Mouse (Mus musculus) left cerebral cortex, postnatal 25 days (tissue): ENCODE measurements at regions not wholly inside any gene's neighbourhood (a gene's known extent, or its start where the extent isn't known, plus 50 kb on each side); places are given as distances from the start of the nearest gene placed in this dataset.
A peak's percentile ranks its signal among the peaks of the same experiment; 100 is the strongest.

Experiments used
- DNase-seq, 2 experiments: peaks; one replicate each; pipeline ENCODE4 v3.0.0; 2022; ENCODE audit warnings: low spot score in 2 of 2, mixed read lengths in 1 of 2
- intact Hi-C: fragments of 180-260 bp; cut with DNase I; formaldehyde crosslinking; loops from one replicate; pipeline ENCODE4 v1.15.1; 2025

GRCm38 (mm10) chr8:39695331-39695730, 979.5 kb upstream of the Adam24 start:
- peak; percentile 9 to 45 for DNase-seq
- intact Hi-C loops: no loop called here

- DNase-seq: no peak
- intact Hi-C loops: no loop called here
Measured at GRCm38 (mm10) chr8:39705843-39706242, 969.0 kb upstream of the Adam24 start.

GRCm38 (mm10) chr8:39742377-39742776, 932.5 kb upstream of the Adam24 start:
- DNase-seq: peak; percentile 9 to 74
- intact Hi-C loops: no loop called here

GRCm38 (mm10) chr8:39746225-39746624, 928.7 kb upstream of the Adam24 start:
- DNase-seq: no peak
- intact Hi-C loops: no loop called here

GRCm38 (mm10) chr8:39759905-39760304, 915.0 kb upstream of the Adam24 start:
- intact Hi-C loops: no loop called here
- DNase-seq: no peak

GRCm38 (mm10) chr8:39779449-39779848, 895.4 kb upstream of the Adam24 start:
- intact Hi-C loops: no loop called here
- no peak for DNase-seq

- intact Hi-C loops: no loop called here
- peak in 1 of 2 experiments; percentile 36 for DNase-seq
Measured at GRCm38 (mm10) chr8:39780169-39780568, 894.7 kb upstream of the Adam24 start.

- intact Hi-C loops: no loop called here
- DNase-seq: peak in 1 of 2 experiments; percentile 6
Measured at GRCm38 (mm10) chr8:39781424-39782161, 893.3 kb upstream of the Adam24 start.

- intact Hi-C loops: no loop called here
- DNase-seq: peak in 1 of 2 experiments; percentile 12
Measured at GRCm38 (mm10) chr8:39782162-39782530, 892.7 kb upstream of the Adam24 start.
